Mouse (Mus musculus): ENCODE measurements around the gene Tns3.

DNA sequence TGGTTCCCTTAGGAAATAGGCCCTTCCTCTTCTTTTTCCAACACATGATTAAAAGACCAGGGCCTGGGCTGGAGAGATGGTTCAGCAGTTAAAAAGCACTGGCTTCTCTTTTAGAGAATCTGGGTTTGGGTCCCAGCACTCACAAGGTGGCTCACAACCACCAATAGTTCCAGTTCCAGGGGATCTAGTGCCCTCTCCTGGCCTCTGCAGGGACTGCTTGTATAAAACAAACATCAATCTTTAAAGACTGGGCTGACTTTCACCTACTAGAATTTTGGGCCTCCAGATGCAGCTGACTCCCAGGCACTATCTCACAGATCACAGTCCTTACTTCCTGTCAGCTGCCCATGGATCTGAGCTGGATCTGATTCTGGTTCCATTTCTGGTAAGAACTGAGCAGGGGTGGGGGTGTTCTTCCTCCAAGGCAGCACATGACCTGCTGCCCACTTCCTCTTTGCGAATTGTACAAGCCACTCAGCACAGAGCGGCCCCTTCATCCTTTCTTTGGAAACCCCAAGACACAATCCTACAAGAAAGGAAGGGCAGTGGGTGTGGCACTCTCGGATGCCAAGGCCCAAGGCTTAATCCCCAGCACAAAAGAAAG is 98.0 kb downstream of the Tns3 start:
- TF ChIP-seq POLR2A (IDR thresholded peaks at IDR 0.05; ENCODE audit: borderline replicate concordance, insufficient read depth, low read length) = no peak
- no peak for TF ChIP-seq CTCF (IDR thresholded peaks at IDR 0.05; ENCODE audit: borderline replicate concordance, insufficient read depth, low read depth, low read length)
